Mouse (Mus musculus): ENCODE results near the gene Fgfr2. TPM values are rescaled to one million over a fixed set of nuclear protein-coding genes. Genes with fewer than 3 reads are reported as not detected.
A peak's percentile ranks its signal among the peaks of the same experiment; 100 is the strongest.

Gene Fgfr2
- polyA plus RNA-seq, 1 experiment from 2014 or later = 106 TPM

DNA sequence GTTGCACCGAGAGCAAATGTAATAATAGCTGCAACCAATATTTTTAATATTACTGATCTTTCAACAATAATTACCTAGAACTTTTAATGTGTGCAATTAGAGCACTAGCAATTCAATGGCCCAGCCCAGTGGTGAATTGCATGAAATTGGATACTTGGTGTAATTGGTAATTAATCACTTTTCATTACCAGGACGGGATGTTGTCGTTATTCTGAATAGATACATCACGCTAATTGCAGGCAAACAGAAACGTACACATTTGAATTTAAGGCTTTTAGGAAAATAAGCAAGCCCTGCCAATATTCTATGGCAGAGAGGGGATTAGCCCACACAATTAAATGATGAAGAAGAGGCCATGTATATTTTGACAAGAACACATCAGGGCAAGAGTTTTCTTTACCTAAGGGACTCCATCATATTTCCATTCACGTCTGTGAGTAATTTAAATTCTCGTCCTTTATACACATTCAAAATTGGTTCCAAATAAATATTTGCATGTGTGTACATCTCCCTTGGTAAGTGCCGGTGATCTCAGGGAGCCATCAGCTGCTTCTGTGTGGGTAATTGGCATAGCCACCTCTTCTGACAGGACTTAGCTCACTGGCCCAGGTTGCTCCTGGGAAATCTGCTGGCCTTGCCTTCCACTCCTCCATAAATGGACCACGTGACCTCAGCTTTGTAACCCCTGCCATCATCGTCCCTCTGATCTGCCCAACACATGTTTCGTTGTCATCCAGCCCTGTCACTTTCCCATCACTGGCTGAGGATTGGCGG is 1471.0 kb downstream of the Fgfr2 start:
- H3K9me3 ChIP-seq (ENCODE audit: control insufficient read depth, low read length) = no peaks in the 10 kb centered on the region
- peaks cover 8% of the 10 kb centered on the region for H3K4me1 ChIP-seq (ENCODE audit: control insufficient read depth, insufficient read depth, low read length)
- H3K4me3 ChIP-seq (ENCODE audit: low read depth, low read length) = no peak overlapping the region
- ATAC-seq (ENCODE audit: low read depth) (no peak), DNase-seq (ENCODE audit: low spot score) (no peak)
- WGBS = 51% methylated on average over 12 of the region's 12 CpGs
- no peaks in the 10 kb centered on the region for H3K36me3 ChIP-seq (ENCODE audit: control insufficient read depth, insufficient read depth, low read length)
- no peaks in the 10 kb centered on the region; the same call in 1 of the 2 replicates for H3K27me3 ChIP-seq (replicated peaks; ENCODE audit: control insufficient read depth, insufficient read depth, low read length)
- no peak overlapping the region for H3K27ac ChIP-seq (replicated peaks; ENCODE audit: low read depth, low read length)
- no peak overlapping the region for H3K4me2 ChIP-seq (ENCODE audit: low read depth, low read length)
- H3K9ac ChIP-seq (ENCODE audit: low read depth, low read length) = no peak overlapping the region

GRCm38 (mm10) chr7:131650277-131650676 is 1472.9 kb downstream of the Fgfr2 start:
- WGBS = 39% methylated on average over 2 of the region's 2 CpGs
- Histone ChIP-seq H3K9me3 (ENCODE audit: control insufficient read depth, low read length) (no peaks in the 10 kb centered on the region), H3K36me3 (ENCODE audit: control insufficient read depth, insufficient read depth, low read length) (no peaks in the 10 kb centered on the region), H3K27me3 (replicated peaks; ENCODE audit: control insufficient read depth, insufficient read depth, low read length) (peaks cover 16% of the 10 kb centered on the region), H3K4me2 (ENCODE audit: low read depth, low read length) (no peak overlapping the region), H3K9ac (ENCODE audit: low read depth, low read length) (no peak overlapping the region), H3K4me1 (ENCODE audit: control insufficient read depth, insufficient read depth, low read length) (peaks cover 8% of the 10 kb centered on the region), H3K4me3 (ENCODE audit: low read depth, low read length) (no peak overlapping the region), H3K27ac (replicated peaks; ENCODE audit: low read depth, low read length) (no peak overlapping the region)
- DNase-seq (ENCODE audit: low spot score) = peak; percentile 56
- ATAC-seq (ENCODE audit: low read depth) = 0 out of 2 replicates have a peak, but pooled peaks have one; percentile 47

GRCm38 (mm10) chr7:131648276-131648675 is 1474.9 kb downstream of the Fgfr2 start:
- Histone ChIP-seq H3K36me3 (ENCODE audit: control insufficient read depth, insufficient read depth, low read length) (no peaks in the 10 kb centered on the region), H3K27me3 (replicated peaks; ENCODE audit: control insufficient read depth, insufficient read depth, low read length) (peaks cover 36% of the 10 kb centered on the region)
- no peak for DNase-seq (ENCODE audit: low spot score)

GRCm38 (mm10) chr7:131647583-131647982 is 1475.6 kb downstream of the Fgfr2 start:
- 39% methylated on average over 3 of the region's 3 CpGs for WGBS
- no peak overlapping the region for H3K27ac ChIP-seq (replicated peaks; ENCODE audit: low read depth, low read length)
- H3K27me3 ChIP-seq (replicated peaks; ENCODE audit: control insufficient read depth, insufficient read depth, low read length) = peaks cover 43% of the 10 kb centered on the region
- DNase-seq (ENCODE audit: low spot score) (no peak), ATAC-seq (ENCODE audit: low read depth) (no peak)
- H3K36me3 ChIP-seq (ENCODE audit: control insufficient read depth, insufficient read depth, low read length) = no peaks in the 10 kb centered on the region
- H3K4me3 ChIP-seq (ENCODE audit: low read depth, low read length) = no peak overlapping the region
- peaks cover 11% of the 10 kb centered on the region for H3K4me1 ChIP-seq (ENCODE audit: control insufficient read depth, insufficient read depth, low read length)
- H3K9ac ChIP-seq (ENCODE audit: low read depth, low read length) = no peak overlapping the region
- no peaks in the 10 kb centered on the region for H3K9me3 ChIP-seq (ENCODE audit: control insufficient read depth, low read length)
- H3K4me2 ChIP-seq (ENCODE audit: low read depth, low read length) = no peak overlapping the region

More at GRCm38 (mm10) chr7:131648276-131648675, 1474.9 kb downstream of the Fgfr2 start:
- Histone ChIP-seq H3K4me3 (ENCODE audit: low read depth, low read length) (no peak overlapping the region), H3K4me1 (ENCODE audit: control insufficient read depth, insufficient read depth, low read length) (peaks cover 11% of the 10 kb centered on the region), H3K9ac (ENCODE audit: low read depth, low read length) (no peak overlapping the region), H3K9me3 (ENCODE audit: control insufficient read depth, low read length) (no peaks in the 10 kb centered on the region), H3K4me2 (ENCODE audit: low read depth, low read length) (no peak overlapping the region), H3K27ac (replicated peaks; ENCODE audit: low read depth, low read length) (no peak overlapping the region)
- no peak for ATAC-seq (ENCODE audit: low read depth)
- 17% methylated on average over 7 of the region's 7 CpGs for WGBS

DNA sequence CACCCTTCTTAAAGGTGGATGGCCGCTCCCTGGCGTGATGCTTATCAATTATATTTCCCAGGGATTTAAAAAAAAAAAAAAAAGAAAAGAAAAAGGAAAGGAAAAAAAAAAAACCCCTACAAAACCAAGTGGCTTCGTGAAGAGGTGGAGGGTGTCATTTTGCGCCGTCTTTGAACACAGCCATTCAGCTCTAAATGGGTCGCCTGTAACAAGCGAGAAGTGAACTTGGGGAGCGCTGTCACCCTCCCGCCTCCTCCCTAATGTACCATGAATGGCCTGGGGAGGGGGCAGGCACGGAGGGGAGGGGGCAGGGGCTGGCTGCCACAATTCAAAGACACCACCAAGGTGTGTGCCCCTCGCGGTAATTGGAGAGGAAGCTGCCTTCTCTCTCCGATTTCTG is 1478.6 kb downstream of the Fgfr2 start:
- Histone ChIP-seq H3K4me1 (ENCODE audit: control insufficient read depth, insufficient read depth, low read length) (peaks cover 11% of the 10 kb centered on the region), H3K9ac (ENCODE audit: low read depth, low read length) (no peak overlapping the region), H3K27me3 (replicated peaks; ENCODE audit: control insufficient read depth, insufficient read depth, low read length) (peaks cover 60% of the 10 kb centered on the region), H3K36me3 (ENCODE audit: control insufficient read depth, insufficient read depth, low read length) (no peaks in the 10 kb centered on the region), H3K9me3 (ENCODE audit: control insufficient read depth, low read length) (no peaks in the 10 kb centered on the region), H3K27ac (replicated peaks; ENCODE audit: low read depth, low read length) (no peak overlapping the region), H3K4me2 (ENCODE audit: low read depth, low read length) (peak overlapping the region; percentile 27), H3K4me3 (ENCODE audit: low read depth, low read length) (peak overlapping the region; percentile 20)
- DNase-seq (ENCODE audit: low spot score) (no peak), ATAC-seq (ENCODE audit: low read depth) (no peak)
- 1% methylated on average over 13 of the region's 13 CpGs for whole genome bisulfite sequencing

DNA sequence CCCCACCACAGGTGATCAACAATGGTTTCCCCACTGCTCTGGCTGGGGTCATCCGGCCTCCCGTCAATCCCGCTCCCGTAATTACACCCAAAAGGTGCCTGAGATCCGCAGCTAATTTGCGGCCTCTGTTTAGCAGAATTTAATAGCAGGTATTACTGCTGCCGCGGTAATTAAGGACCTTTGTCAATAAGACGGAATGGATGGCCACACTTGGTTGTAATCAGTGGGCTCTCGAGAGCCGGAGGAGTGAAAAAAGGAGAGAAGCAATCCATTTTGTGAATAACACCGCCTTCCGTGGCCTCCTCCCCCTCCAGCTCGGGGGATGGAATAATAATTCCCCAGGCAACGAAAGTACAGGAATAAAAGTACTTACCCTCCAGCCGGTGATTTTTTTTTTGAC is 1479.1 kb downstream of the Fgfr2 start:
- DNase-seq (ENCODE audit: low spot score) = peak; percentile 6
- no peak for ATAC-seq (ENCODE audit: low read depth)
- peaks cover 60% of the 10 kb centered on the region for H3K27me3 ChIP-seq (replicated peaks; ENCODE audit: control insufficient read depth, insufficient read depth, low read length)

DNA sequence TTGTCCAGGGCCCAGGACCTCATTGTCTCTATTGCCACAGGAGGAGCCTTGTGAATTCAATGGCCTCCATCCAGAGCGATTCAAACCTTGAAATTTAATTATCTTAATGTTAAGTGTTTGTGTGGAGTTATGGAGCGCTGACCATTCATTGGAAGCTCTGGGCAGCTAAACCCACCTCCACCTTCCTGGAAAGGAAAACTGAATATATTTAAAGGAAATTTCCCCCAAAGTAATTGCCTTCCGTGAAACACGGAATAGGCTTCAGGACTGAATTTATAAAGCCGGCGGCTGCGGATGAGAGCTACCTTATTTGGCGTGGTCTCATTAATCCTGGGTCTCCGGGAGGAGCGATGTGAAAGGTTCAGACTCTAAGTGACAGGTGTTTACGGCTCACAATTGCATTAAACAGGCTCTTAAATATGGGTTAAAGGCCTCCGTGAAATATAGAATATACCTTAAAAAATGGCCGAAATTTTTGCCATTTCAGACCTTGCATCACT is 1479.8 kb downstream of the Fgfr2 start:
- Histone ChIP-seq H3K4me3 (ENCODE audit: low read depth, low read length) (no peak overlapping the region), H3K4me2 (ENCODE audit: low read depth, low read length) (no peak overlapping the region; the same call in 1 of the 2 replicates), H3K9ac (ENCODE audit: low read depth, low read length) (no peak overlapping the region), H3K36me3 (ENCODE audit: control insufficient read depth, insufficient read depth, low read length) (no peaks in the 10 kb centered on the region), H3K9me3 (ENCODE audit: control insufficient read depth, low read length) (no peaks in the 10 kb centered on the region), H3K27ac (replicated peaks; ENCODE audit: low read depth, low read length) (no peak overlapping the region), H3K4me1 (ENCODE audit: control insufficient read depth, insufficient read depth, low read length) (peaks cover 9% of the 10 kb centered on the region), H3K27me3 (replicated peaks; ENCODE audit: control insufficient read depth, insufficient read depth, low read length) (peaks cover 60% of the 10 kb centered on the region)
- ATAC-seq (ENCODE audit: low read depth) = no peak
- DNase-seq (ENCODE audit: low spot score) = no peak
- 19% methylated on average over 13 of the region's 13 CpGs for WGBS

More for the DNA sequence above, 1479.1 kb downstream of the Fgfr2 start:
- no peak overlapping the region for H3K27ac ChIP-seq (replicated peaks; ENCODE audit: low read depth, low read length)
- H3K9me3 ChIP-seq (ENCODE audit: control insufficient read depth, low read length) = no peaks in the 10 kb centered on the region
- peaks cover 11% of the 10 kb centered on the region for H3K4me1 ChIP-seq (ENCODE audit: control insufficient read depth, insufficient read depth, low read length)
- H3K9ac ChIP-seq (ENCODE audit: low read depth, low read length) = peak overlapping the region; percentile 34; the same call in 1 of the 2 replicates
- 1% methylated on average over 16 of the region's 16 CpGs for WGBS
- peak overlapping the region; percentile 27 for H3K4me2 ChIP-seq (ENCODE audit: low read depth, low read length)
- no peaks in the 10 kb centered on the region for H3K36me3 ChIP-seq (ENCODE audit: control insufficient read depth, insufficient read depth, low read length)
- peak overlapping the region; percentile 20 for H3K4me3 ChIP-seq (ENCODE audit: low read depth, low read length)

DNA sequence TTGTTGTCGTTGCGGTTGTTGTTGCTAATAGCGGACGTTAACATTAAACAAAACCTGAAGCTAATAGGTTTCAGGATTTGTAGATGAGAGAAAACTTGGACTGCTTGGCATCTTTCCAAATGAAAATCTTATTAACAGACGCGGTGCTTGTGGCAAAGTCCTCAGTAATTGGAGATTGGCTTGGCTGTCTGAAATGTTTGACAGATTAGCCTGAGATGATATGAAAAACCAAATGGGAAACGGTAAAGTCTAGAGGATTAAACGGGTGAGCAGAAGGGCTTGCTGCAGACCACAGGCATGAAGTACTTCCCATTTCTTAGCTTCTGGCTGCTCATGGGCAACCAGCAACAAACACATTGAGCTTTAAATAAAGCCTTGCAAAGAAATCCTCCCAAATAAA is 1493.6 kb downstream of the Fgfr2 start:
- ATAC-seq (ENCODE audit: low read depth) (no peak), DNase-seq (ENCODE audit: low spot score) (peak; percentile 3)
- WGBS = 60% methylated on average over 8 of the region's 8 CpGs
- Histone ChIP-seq H3K9ac (ENCODE audit: low read depth, low read length) (no peak overlapping the region), H3K27me3 (replicated peaks; ENCODE audit: control insufficient read depth, insufficient read depth, low read length) (no peaks in the 10 kb centered on the region), H3K4me2 (ENCODE audit: low read depth, low read length) (no peak overlapping the region), H3K36me3 (ENCODE audit: control insufficient read depth, insufficient read depth, low read length) (no peaks in the 10 kb centered on the region), H3K27ac (replicated peaks; ENCODE audit: low read depth, low read length) (no peak overlapping the region), H3K4me1 (ENCODE audit: control insufficient read depth, insufficient read depth, low read length) (no peaks in the 10 kb centered on the region), H3K9me3 (ENCODE audit: control insufficient read depth, low read length) (no peaks in the 10 kb centered on the region), H3K4me3 (ENCODE audit: low read depth, low read length) (no peak overlapping the region)
